Mouse (Mus musculus) C2C12 (cell line): ENCODE data around the gene BC107364. TPM values are rescaled to one million over a fixed set of nuclear protein-coding genes. Genes with fewer than 3 reads are reported as not detected.
"Not testable (repeated sequence)": the region's sequence is repeated elsewhere in the genome, so short reads cannot be mapped to it uniquely, and the experiment has no call there.

Experiments
- H3K27me3 ChIP-seq: one replicate; pipeline ENCODE4 v1.6.1; 2011; ENCODE audit not compliant: control insufficient read depth, insufficient read depth, insufficient read length
- H3K36me3 ChIP-seq: one replicate; pipeline ENCODE4 v1.6.1; 2011; ENCODE audit not compliant: control insufficient read depth, insufficient read depth
- H3K4me3 ChIP-seq: one replicate; pipeline ENCODE4 v1.5.1; 2011; ENCODE audit warnings: mild to moderate bottlenecking, control low read depth; ENCODE audit not compliant: poor library complexity, insufficient read depth, severe bottlenecking
- H3K79me2 ChIP-seq: one replicate; pipeline ENCODE4 v1.6.1; 2011; ENCODE audit not compliant: control insufficient read depth, insufficient read depth
- H3K79me3 ChIP-seq: one replicate; pipeline ENCODE4 v1.6.1; 2011; ENCODE audit warnings: low read depth, control low read depth
- H3ac ChIP-seq: one replicate; pipeline ENCODE3; 2011; ENCODE audit warnings: low read depth; ENCODE audit not compliant: control insufficient read depth, insufficient read length
- CEBPB ChIP-seq: IDR thresholded peaks from one replicate; pipeline ENCODE4 v1.6.1; 2011; ENCODE audit warnings: low read depth, mild to moderate bottlenecking, control low read depth, moderate library complexity
- CTCF ChIP-seq: IDR thresholded peaks from one replicate; pipeline ENCODE4 v1.5.1; 2011; ENCODE audit not compliant: control insufficient read depth, insufficient read depth, insufficient read length
- FOSL1 ChIP-seq: IDR thresholded peaks from one replicate; pipeline ENCODE4 v1.8.0; 2011; ENCODE audit warnings: mild to moderate bottlenecking, low read length; ENCODE audit not compliant: poor library complexity, insufficient read depth, severe bottlenecking
- MAX ChIP-seq: IDR thresholded peaks from one replicate; pipeline ENCODE4 v1.6.1; 2011; ENCODE audit warnings: mild to moderate bottlenecking, control low read depth
- MYOD1 ChIP-seq: IDR thresholded peaks from one replicate; pipeline ENCODE4 v1.6.1; 2011; ENCODE audit warnings: low read depth; ENCODE audit not compliant: control insufficient read depth, insufficient read length
- MYOG ChIP-seq: IDR thresholded peaks from one replicate; pipeline ENCODE4 v1.6.1; 2011; ENCODE audit not compliant: control insufficient read depth, insufficient read length; ENCODE audit errors: extremely low read depth
- USF1 ChIP-seq: IDR thresholded peaks from one replicate; pipeline ENCODE4 v1.6.1; 2011; ENCODE audit warnings: low read depth, mild to moderate bottlenecking, control low read depth, moderate library complexity
- polyA plus RNA-seq: library from polyadenylated mRNA; unstranded; fragments of >200 nt; fragmentation: generic; extraction: Trizol; gene quantifications from one replicate; pipeline ENCODE4 v1.2.1, GENCODE M21; 2012; ENCODE audit warnings: missing spikeins

BC107364 gene
- polyA plus RNA-seq, 1 experiment: not detected

DNA sequence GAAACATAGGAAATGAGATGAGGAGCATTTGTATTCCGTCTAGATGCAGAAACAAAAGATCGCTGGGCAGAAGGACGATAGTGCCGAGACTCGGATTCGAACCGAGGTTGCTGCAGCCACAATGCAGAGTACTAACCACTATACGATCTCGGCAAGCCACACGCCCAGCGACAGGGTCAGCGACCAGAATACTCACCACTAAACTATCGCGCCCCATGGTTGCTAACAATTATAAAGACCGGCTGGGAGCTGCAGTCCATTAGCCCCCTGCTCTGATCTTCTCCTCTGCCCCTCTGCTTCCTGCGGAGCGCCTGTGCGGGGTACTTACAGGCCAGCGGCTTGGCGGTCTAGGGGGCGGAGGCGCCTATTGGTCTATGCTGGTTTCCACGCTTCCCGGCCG lies 11.8 kb upstream of the BC107364 start:
- no peak overlapping the region for H3K4me3 ChIP-seq
- H3ac ChIP-seq: no peak overlapping the region
- H3K27me3 ChIP-seq: no peaks in the 10 kb centered on the region
- no peaks in the 10 kb centered on the region for H3K79me3 ChIP-seq
- no peaks in the 10 kb centered on the region for H3K79me2 ChIP-seq
- H3K36me3 ChIP-seq: no peaks in the 10 kb centered on the region
- TF ChIP-seq CEBPB (no peak), MYOG (no peak), CTCF (no peak), MAX (no peak), USF1 (no peak), FOSL1 (no peak), MYOD1 (no peak)

DNA sequence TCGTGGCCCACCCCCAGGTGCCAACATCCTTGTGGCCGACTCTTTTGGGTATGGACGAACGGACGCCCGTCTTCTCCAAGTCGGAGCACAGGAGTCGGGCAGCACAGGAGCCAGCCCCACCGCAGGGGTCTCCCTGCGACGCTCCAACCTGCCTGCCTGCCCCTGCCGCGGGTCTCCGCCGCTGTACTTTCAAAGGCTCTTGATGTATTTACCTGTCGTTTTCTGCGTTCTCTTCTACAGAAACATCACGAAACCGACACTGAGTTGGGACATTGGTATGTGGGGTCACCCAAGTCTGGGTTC lies 8.4 kb upstream of the BC107364 start:
- H3K79me2 ChIP-seq, H3K36me3 ChIP-seq, H3K27me3 ChIP-seq, H3K4me3 ChIP-seq, H3K79me3 ChIP-seq, H3ac ChIP-seq: not testable (repeated sequence)

DNA sequence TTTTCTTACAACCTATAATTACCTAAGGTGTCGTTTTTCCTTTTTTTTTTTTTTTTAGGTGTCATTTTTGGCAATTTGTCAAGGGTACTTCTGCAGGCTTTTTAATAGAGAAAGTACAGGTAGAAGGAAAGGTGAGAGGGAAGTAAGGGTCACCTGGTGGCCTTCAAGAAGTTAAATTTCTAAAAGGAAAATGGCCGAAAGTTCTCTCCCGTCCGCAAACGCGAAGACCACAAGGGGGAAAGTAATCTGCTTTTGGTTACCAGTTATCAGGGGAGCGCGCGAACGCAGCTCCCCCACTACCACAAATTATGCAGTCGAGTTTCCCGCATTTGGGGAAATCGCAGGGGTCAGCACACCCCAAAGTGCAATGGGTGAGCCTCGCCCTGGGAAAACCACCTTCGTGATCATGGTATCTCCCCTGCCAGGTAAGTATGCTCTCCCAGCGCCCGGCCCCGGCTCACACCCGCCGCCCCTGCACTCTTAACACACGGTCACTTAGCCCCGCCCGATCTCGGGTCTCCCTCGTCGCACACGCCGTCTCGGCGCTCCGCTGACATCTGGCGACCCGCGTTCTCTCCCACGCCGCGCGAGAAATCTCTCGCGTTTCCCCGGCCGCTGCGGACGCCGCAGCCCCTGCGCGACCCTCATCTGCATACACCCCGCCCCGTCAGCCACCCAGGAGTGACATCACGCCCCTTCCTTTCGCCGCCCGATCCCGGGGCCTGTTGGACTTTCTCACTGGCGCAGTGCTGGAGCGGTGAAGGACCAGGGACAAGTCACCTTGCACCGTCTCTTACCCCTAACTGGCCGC lies 7.9 kb upstream of the BC107364 start:
- not testable (repeated sequence) for H3K79me2 ChIP-seq, H3ac ChIP-seq, H3K36me3 ChIP-seq, H3K79me3 ChIP-seq, H3K4me3 ChIP-seq, H3K27me3 ChIP-seq

DNA sequence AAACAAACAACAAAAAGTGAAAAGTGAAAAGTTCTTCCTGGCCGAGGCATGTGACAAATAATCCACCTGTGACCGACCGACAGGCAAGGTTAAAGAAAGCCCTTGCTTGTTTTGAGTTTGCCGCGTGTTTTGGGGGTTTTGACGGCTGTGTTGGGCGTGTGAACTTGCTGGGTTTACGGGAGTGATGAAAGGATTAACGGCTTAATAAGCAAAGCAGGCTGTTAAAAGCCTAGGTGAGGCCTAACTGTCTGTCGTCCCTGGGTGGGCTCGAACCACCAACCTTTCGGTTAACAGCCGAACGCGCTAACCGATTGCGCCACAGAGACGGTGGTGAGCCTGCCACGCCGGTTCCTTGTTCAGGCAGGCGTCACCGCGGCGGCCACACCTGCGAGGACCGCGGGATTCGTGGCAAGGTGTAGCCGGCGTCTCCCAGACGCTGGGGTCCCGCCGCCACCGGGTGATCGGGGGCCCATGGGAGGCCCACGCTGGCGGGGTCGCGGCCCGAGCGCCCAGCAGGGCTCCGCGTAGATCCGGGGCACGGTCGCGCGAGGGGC lies 6.9 kb upstream of the BC107364 start:
- not testable (repeated sequence) for H3K79me2 ChIP-seq, H3ac ChIP-seq, H3K36me3 ChIP-seq

DNA sequence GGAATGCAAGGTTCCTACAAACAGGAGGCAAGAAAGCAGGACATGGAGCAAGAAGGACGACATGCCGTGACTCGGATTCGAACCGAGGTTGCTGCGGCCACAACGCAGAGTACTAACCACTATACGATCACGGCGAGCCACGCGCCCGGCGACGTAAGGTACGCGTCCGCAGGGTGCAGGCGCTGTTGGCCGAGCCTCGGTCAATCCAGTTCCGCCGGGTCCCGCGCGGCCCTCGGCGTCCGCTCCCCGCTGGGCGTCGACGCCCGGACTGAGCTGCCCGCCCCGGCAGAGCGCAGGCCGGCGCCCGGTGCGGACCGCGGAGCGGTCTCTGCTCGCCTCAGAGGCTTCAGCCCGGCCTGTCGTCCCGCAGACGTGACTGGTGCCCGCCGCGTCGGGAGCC lies 5.9 kb upstream of the BC107364 start:
- not testable (repeated sequence) for H3K79me3 ChIP-seq, H3K27me3 ChIP-seq, H3ac ChIP-seq

More for the DNA sequence above, 6.9 kb upstream of the BC107364 start:
- not testable (repeated sequence) for H3K27me3 ChIP-seq, H3K4me3 ChIP-seq, H3K79me3 ChIP-seq

DNA sequence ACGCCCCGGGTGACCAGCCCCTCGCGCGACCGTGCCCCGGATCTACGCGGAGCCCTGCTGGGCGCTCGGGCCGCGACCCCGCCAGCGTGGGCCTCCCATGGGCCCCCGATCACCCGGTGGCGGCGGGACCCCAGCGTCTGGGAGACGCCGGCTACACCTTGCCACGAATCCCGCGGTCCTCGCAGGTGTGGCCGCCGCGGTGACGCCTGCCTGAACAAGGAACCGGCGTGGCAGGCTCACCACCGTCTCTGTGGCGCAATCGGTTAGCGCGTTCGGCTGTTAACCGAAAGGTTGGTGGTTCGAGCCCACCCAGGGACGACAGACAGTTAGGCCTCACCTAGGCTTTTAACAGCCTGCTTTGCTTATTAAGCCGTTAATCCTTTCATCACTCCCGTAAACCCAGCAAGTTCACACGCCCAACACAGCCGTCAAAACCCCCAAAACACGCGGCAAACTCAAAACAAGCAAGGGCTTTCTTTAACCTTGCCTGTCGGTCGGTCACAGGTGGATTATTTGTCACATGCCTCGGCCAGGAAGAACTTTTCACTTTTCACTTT lies 847 bp downstream of the BC107364 start:
- H3ac ChIP-seq, H3K79me2 ChIP-seq, H3K36me3 ChIP-seq, H3K4me3 ChIP-seq, H3K79me3 ChIP-seq, H3K27me3 ChIP-seq: not testable (repeated sequence)

More for the DNA sequence above, 5.9 kb upstream of the BC107364 start:
- H3K4me3 ChIP-seq, H3K79me2 ChIP-seq, H3K36me3 ChIP-seq: not testable (repeated sequence)

DNA sequence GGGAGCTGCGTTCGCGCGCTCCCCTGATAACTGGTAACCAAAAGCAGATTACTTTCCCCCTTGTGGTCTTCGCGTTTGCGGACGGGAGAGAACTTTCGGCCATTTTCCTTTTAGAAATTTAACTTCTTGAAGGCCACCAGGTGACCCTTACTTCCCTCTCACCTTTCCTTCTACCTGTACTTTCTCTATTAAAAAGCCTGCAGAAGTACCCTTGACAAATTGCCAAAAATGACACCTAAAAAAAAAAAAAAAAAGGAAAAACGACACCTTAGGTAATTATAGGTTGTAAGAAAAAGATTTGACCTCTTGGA lies 1.6 kb downstream of the BC107364 start:
- H3ac ChIP-seq, H3K79me3 ChIP-seq, H3K4me3 ChIP-seq, H3K36me3 ChIP-seq, H3K79me2 ChIP-seq, H3K27me3 ChIP-seq: not testable (repeated sequence)

DNA sequence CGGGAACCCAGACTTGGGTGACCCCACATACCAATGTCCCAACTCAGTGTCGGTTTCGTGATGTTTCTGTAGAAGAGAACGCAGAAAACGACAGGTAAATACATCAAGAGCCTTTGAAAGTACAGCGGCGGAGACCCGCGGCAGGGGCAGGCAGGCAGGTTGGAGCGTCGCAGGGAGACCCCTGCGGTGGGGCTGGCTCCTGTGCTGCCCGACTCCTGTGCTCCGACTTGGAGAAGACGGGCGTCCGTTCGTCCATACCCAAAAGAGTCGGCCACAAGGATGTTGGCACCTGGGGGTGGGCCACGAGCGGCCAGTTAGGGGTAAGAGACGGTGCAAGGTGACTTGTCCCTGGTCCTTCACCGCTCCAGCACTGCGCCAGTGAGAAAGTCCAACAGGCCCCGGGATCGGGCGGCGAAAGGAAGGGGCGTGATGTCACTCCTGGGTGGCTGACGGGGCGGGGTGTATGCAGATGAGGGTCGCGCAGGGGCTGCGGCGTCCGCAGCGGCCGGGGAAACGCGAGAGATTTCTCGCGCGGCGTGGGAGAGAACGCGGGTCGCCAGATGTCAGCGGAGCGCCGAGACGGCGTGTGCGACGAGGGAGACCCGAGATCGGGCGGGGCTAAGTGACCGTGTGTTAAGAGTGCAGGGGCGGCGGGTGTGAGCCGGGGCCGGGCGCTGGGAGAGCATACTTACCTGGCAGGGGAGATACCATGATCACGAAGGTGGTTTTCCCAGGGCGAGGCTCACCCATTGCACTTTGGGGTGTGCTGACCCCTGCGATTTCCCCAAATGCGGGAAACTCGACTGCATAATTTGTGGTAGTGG lies 2.1 kb downstream of the BC107364 start:
- not testable (repeated sequence) for H3K4me3 ChIP-seq, H3K79me3 ChIP-seq, H3ac ChIP-seq, H3K27me3 ChIP-seq, H3K36me3 ChIP-seq, H3K79me2 ChIP-seq
